18 mouse cellular contexts compared by ENCODE assay signal in the genomic region with DNA sequence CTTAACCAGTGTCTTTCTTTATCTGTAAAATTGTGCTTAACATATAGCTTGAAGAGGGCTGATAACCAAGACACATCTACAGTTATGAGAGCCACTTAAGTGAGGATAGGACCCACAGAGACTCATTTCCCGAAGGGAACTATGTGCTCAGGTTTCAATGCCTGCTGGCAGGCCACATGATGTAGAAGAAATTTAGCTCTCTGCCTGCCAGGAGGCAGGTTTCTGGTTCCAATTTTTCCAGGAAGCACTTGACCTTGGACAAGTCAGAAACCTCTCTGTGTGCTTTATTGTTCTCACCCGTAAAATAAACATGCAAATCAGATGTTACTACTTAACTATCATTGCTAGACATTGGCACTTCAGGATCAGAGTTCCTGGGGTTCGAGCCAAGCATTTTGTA.
DNase-seq lines count a peak whose midpoint lies in the region; ATAC-seq lines count a peak whose summit lies in the region.
"Had no signal": no experiment of that assay in that cellular context is flagged by ENCODE, and none has a peak within 500 bp of the region (broad histone marks: within the 10 kb centered on the region; RNA-seq: fewer than 3 reads in every experiment).

No protein-coding gene starts in this region.

- no peak overlapping the region for H3K4me2 ChIP-seq in intestine, embryonic 15.5 days (replicated peaks)
- H3K4me2 ChIP-seq: embryonic facial prominence, embryonic 15.5 days; hindbrain, embryonic 12.5 days; limb, embryonic 12.5 days; liver, embryonic 12.5 days; neural tube, embryonic 13.5 days had no signal

- DNase-seq in heart, adult 11 months, result peak; percentile 89
- no peak for DNase-seq in heart, postnatal 4 days
- peak; percentile 6 for DNase-seq in lung, postnatal 36 days
- no peak for DNase-seq in lung, postnatal 14 days
- peak; percentile 18 to 31 for DNase-seq in cerebellum, postnatal 10 days
- DNase-seq in forelimb bud, embryonic 11.5 days (ENCODE audit: low read depth, low spot score), result peak; percentile 64
- no peak for DNase-seq in ovary, postnatal 14 days (ENCODE audit: low spot score)
- DNase-seq: adrenal gland, postnatal 10 days; lung, adult 2 months; midbrain, embryonic 14.5 days; thymus, adult 18-20 months had no signal

- H3K9me3 ChIP-seq in intestine, embryonic 15.5 days, result no peaks in the 10 kb centered on the region
- H3K9me3 ChIP-seq: embryonic facial prominence, embryonic 15.5 days; hindbrain, embryonic 12.5 days; limb, embryonic 12.5 days; liver, embryonic 12.5 days; neural tube, embryonic 13.5 days had no signal

- no peaks in the 10 kb centered on the region for H3K36me3 ChIP-seq in intestine, embryonic 15.5 days
- H3K36me3 ChIP-seq: embryonic facial prominence, embryonic 15.5 days; hindbrain, embryonic 12.5 days; limb, embryonic 12.5 days; liver, embryonic 12.5 days; neural tube, embryonic 13.5 days had no signal

- no peak overlapping the region for H3K27ac ChIP-seq in intestine, embryonic 15.5 days
- H3K27ac ChIP-seq: embryonic facial prominence, embryonic 15.5 days; hindbrain, embryonic 12.5 days; limb, embryonic 12.5 days; liver, embryonic 12.5 days; neural tube, embryonic 13.5 days had no signal

- no peak for ATAC-seq in intestine, embryonic 15.5 days
- ATAC-seq: activated CD4-positive, CD25-positive, alpha-beta regulatory T cell, adult 4 months; liver, embryonic 12.5 days had no signal

- no peak overlapping the region for H3K9ac ChIP-seq in intestine, embryonic 15.5 days
- H3K9ac ChIP-seq: embryonic facial prominence, embryonic 15.5 days; hindbrain, embryonic 12.5 days; limb, embryonic 12.5 days; liver, embryonic 12.5 days; neural tube, embryonic 13.5 days had no signal

- 41% methylated on average over 3 of the region's 3 CpGs for WGBS in intestine, embryonic 15.5 days

- no peaks in the 10 kb centered on the region for H3K4me1 ChIP-seq in intestine, embryonic 15.5 days (replicated peaks)
- H3K4me1 ChIP-seq: embryonic facial prominence, embryonic 15.5 days; hindbrain, embryonic 12.5 days; liver, embryonic 12.5 days had no signal

- no peaks in the 10 kb centered on the region for H3K27me3 ChIP-seq in intestine, embryonic 15.5 days (replicated peaks)
- H3K27me3 ChIP-seq: embryonic facial prominence, embryonic 15.5 days; hindbrain, embryonic 12.5 days; limb, embryonic 12.5 days; liver, embryonic 12.5 days; neural tube, embryonic 13.5 days had no signal

- no peak overlapping the region for H3K4me3 ChIP-seq in intestine, embryonic 15.5 days (replicated peaks)
- H3K4me3 ChIP-seq: embryonic facial prominence, embryonic 15.5 days; hindbrain, embryonic 12.5 days; limb, embryonic 12.5 days; liver, embryonic 12.5 days; neural tube, embryonic 13.5 days had no signal

Comparison
In these comparisons a context has a peak if more than half of its experiments do, and no peak if none do; other contexts are left out.
1. DNase-seq: peak in heart, adult 11 months (single experiment), lung, postnatal 36 days (single experiment), cerebellum, postnatal 10 days (2 of 2) and forelimb bud, embryonic 11.5 days (single experiment); none in heart, postnatal 4 days (single experiment), lung, postnatal 14 days (single experiment) and ovary, postnatal 14 days (single experiment).